Mouse (Mus musculus): ENCODE results near the gene Adgrv1.

- TF ChIP-seq CTCF (IDR thresholded peaks at IDR 0.05; ENCODE audit: low read depth): no peak
- TF ChIP-seq EP300 (optimal IDR thresholded peaks at IDR 0.05): no peak
Observed at GRCm38 (mm10) chr13:81360338-81360737, 272.6 kb downstream of the Adgrv1 start.

All from stomach, postnatal 0 days (tissue).